In the genomic region with DNA sequence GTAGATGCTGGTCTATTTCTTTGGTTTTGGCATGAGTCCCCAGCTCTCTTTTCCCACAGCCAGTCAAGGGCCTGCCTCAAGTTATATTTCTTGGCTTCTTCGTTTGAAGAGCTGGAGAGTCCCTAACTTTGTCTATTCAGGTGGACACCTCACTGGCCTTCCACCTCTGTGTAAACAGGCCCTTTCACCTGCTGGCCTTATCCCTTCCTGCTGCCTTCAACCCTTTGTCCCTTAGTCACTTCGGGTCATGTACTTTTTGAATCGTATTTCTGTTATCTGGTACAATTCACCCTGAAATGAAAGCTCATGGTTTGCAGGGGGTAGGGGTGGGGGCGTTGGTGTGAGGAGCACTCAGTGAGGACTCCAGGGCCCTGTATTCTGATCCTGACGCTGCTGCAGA, we compare ENCODE assay signal across 17 mouse cellular contexts. TPM values are rescaled to one million over a fixed set of nuclear protein-coding genes. Genes with fewer than 3 reads are reported as not detected.
DNase-seq lines count a peak whose midpoint lies in the region; ATAC-seq and TF ChIP-seq lines count a peak whose summit lies in the region.
"Had no signal": no experiment of that assay in that cellular context is flagged by ENCODE, and none has a peak within 500 bp of the region (broad histone marks: within the 10 kb centered on the region; RNA-seq: fewer than 3 reads in every experiment).

No protein-coding gene starts in this region.

- TF ChIP-seq EP300 in ES-Bruce4 (IDR thresholded peaks at IDR 0.05; ENCODE audit: insufficient read depth, low read depth, low read length), result no peak
- no peak for TF ChIP-seq EP300 in liver, postnatal 0 days (IDR thresholded peaks at IDR 0.05; ENCODE audit: low read depth)

- TF ChIP-seq POLR2A in ES-Bruce4 (IDR thresholded peaks at IDR 0.05; ENCODE audit: insufficient read depth, low read length), result no peak

- no peaks in the 10 kb centered on the region for H3K27me3 ChIP-seq in heart, embryonic 12.5 days (replicated peaks)
- no peaks in the 10 kb centered on the region for H3K27me3 ChIP-seq in kidney, embryonic 16.5 days (ENCODE audit: insufficient read depth, low read length)
- H3K27me3 ChIP-seq in ES-Bruce4 (ENCODE audit: control insufficient read depth, insufficient read depth, low read length, poor library complexity, severe bottlenecking), result no peaks in the 10 kb centered on the region
- H3K27me3 ChIP-seq in liver, postnatal 0 days (ENCODE audit: insufficient read depth, low read length), result no peaks in the 10 kb centered on the region
- H3K27me3 ChIP-seq: embryonic facial prominence, embryonic 12.5 days; forebrain, embryonic 12.5 days; midbrain, embryonic 13.5 days had no signal

- no peak overlapping the region for H3K4me3 ChIP-seq in heart, embryonic 12.5 days
- H3K4me3 ChIP-seq in kidney, embryonic 16.5 days (ENCODE audit: low read length), result no peak overlapping the region
- H3K4me3 ChIP-seq in ES-Bruce4 (ENCODE audit: low read depth, low read length), result no peak overlapping the region
- no peak overlapping the region for H3K4me3 ChIP-seq in liver, postnatal 0 days (ENCODE audit: low read depth, low read length)
- H3K4me3 ChIP-seq: embryonic facial prominence, embryonic 12.5 days; forebrain, embryonic 12.5 days; midbrain, embryonic 13.5 days; myocyte had no signal

- ATAC-seq in heart, embryonic 12.5 days (ENCODE audit: insufficient number of reproducible peaks, low FRiP score), result no peak
- ATAC-seq in kidney, embryonic 16.5 days (ENCODE audit: low FRiP score, low TSS enrichment), result no peak
- ATAC-seq in liver, postnatal 0 days, result no peak
- ATAC-seq: intestine, postnatal 0 days; midbrain, embryonic 13.5 days had no signal

- TF ChIP-seq CTCF in ES-Bruce4 (IDR thresholded peaks at IDR 0.05; ENCODE audit: low read depth, low read length), result no peak
- no peak for TF ChIP-seq CTCF in liver, postnatal 0 days (IDR thresholded peaks at IDR 0.05; ENCODE audit: low read depth)

- H3K27ac ChIP-seq in heart, embryonic 12.5 days (ENCODE audit: poor library complexity, severe bottlenecking), result peak overlapping the region; percentile 88
- H3K27ac ChIP-seq in kidney, embryonic 16.5 days (ENCODE audit: low read length), result 0 out of 2 replicates have a peak overlapping the region, but pooled peaks have one; percentile 1
- H3K27ac ChIP-seq in ES-Bruce4 (ENCODE audit: insufficient read depth, low read length), result peak overlapping the region; percentile 41
- H3K27ac ChIP-seq in liver, postnatal 0 days (ENCODE audit: low read depth), result peak overlapping the region; percentile 83
- H3K27ac ChIP-seq: embryonic facial prominence, embryonic 12.5 days; hindbrain, embryonic 14.5 days; midbrain, embryonic 13.5 days had no signal

- peak overlapping the region; percentile 7 for H3K4me2 ChIP-seq in heart, embryonic 12.5 days
- H3K4me2 ChIP-seq in kidney, embryonic 16.5 days (replicated peaks; ENCODE audit: low read depth, low read length), result no peak overlapping the region
- no peak overlapping the region for H3K4me2 ChIP-seq in liver, postnatal 0 days (ENCODE audit: low read depth, low read length)
- H3K4me2 ChIP-seq: embryonic facial prominence, embryonic 12.5 days; forebrain, embryonic 12.5 days; hindbrain, embryonic 14.5 days; midbrain, embryonic 13.5 days had no signal

- peak overlapping the region; percentile 38 for H3K9ac ChIP-seq in heart, embryonic 12.5 days
- H3K9ac ChIP-seq in kidney, embryonic 16.5 days (replicated peaks; ENCODE audit: low read length), result no peak overlapping the region
- H3K9ac ChIP-seq in ES-Bruce4 (ENCODE audit: low read depth, poor library complexity, severe bottlenecking), result no peak overlapping the region
- H3K9ac ChIP-seq in liver, postnatal 0 days (replicated peaks), result no peak overlapping the region
- H3K9ac ChIP-seq: embryonic facial prominence, embryonic 12.5 days; forebrain, embryonic 12.5 days; hindbrain, embryonic 14.5 days; midbrain, embryonic 13.5 days had no signal

- intact Hi-C loops in heart, postnatal 25 days (cut with DNase I), result no loop called here

- H3K36me3 ChIP-seq in heart, embryonic 12.5 days, result peaks cover 45% of the 10 kb centered on the region
- H3K36me3 ChIP-seq in kidney, embryonic 16.5 days (ENCODE audit: insufficient read depth, low read length), result peaks cover 23% of the 10 kb centered on the region
- peaks cover 62% of the 10 kb centered on the region for H3K36me3 ChIP-seq in ES-Bruce4 (ENCODE audit: control insufficient read depth, insufficient read depth, low read length, poor library complexity, severe bottlenecking)
- peaks cover 56% of the 10 kb centered on the region for H3K36me3 ChIP-seq in liver, postnatal 0 days (replicated peaks; ENCODE audit: insufficient read depth, low read length)

- 61% methylated on average over 5 of the region's 5 CpGs for WGBS in heart, embryonic 12.5 days
- WGBS in kidney, embryonic 16.5 days, result 64% methylated on average over 5 of the region's 5 CpGs
- 52% methylated on average over 5 of the region's 5 CpGs for WGBS in liver, postnatal 0 days (ENCODE audit: insufficient replicate concordance)

- H3K4me1 ChIP-seq in heart, embryonic 12.5 days (replicated peaks), result peaks cover 95% of the 10 kb centered on the region
- peaks cover 26% of the 10 kb centered on the region for H3K4me1 ChIP-seq in kidney, embryonic 16.5 days (ENCODE audit: insufficient read depth, low read length)
- peaks cover 16% of the 10 kb centered on the region for H3K4me1 ChIP-seq in ES-Bruce4 (ENCODE audit: control insufficient read depth, insufficient read depth, low read length)
- H3K4me1 ChIP-seq in liver, postnatal 0 days (ENCODE audit: insufficient read depth), result peaks cover 70% of the 10 kb centered on the region

- H3K9me3 ChIP-seq in heart, embryonic 12.5 days (replicated peaks), result no peaks in the 10 kb centered on the region
- H3K9me3 ChIP-seq in kidney, embryonic 16.5 days (ENCODE audit: low read length), result no peaks in the 10 kb centered on the region
- no peaks in the 10 kb centered on the region for H3K9me3 ChIP-seq in ES-Bruce4 (replicated peaks; ENCODE audit: control insufficient read depth, insufficient read depth, low read length, poor library complexity, severe bottlenecking)
- H3K9me3 ChIP-seq in liver, postnatal 0 days (ENCODE audit: low read length), result no peaks in the 10 kb centered on the region
- H3K9me3 ChIP-seq: embryonic facial prominence, embryonic 12.5 days; forebrain, embryonic 12.5 days; midbrain, embryonic 13.5 days had no signal

- DNase-seq in heart, postnatal 25 days (ENCODE audit: low spot score), result no peak
- no peak for DNase-seq in kidney, adult 8-10 months
- no peak for DNase-seq in liver, postnatal 0 days
- no peak for DNase-seq in urinary bladder, postnatal 36 days (ENCODE audit: low spot score in 2 of 2)
- DNase-seq in adrenal gland, adult 2 months, result no peak
- DNase-seq: cerebellum, adult 11-12 months; lung, postnatal 36 days; thymus, postnatal 36 days had no signal

RNA-seq across cellular contexts. Expression of a gene that starts 10.8 kb away (rescaled TPM):
- 330 and 331 TPM in 2 replicates for polyA plus RNA-seq in heart, embryonic 12.5 days (2016; fragmentation: Nextera tagmentation; extraction: Ambion mirVana)
- 1 to 10 TPM; 7.3 to 8.0 TPM for total RNA-seq in heart, postnatal 25 days (2021)
- 98.6 and 98.8 TPM in 2 replicates for polyA plus RNA-seq in kidney, embryonic 16.5 days (2015; fragmentation: Nextera tagmentation; extraction: Ambion mirVana)
- polyA plus RNA-seq in ES-Bruce4 (2011; ENCODE audit: insufficient read depth, insufficient read length, low read depth, missing spikeins), result 682 and 697 TPM in 2 replicates
- polyA plus RNA-seq in liver, postnatal 0 days (2015; fragmentation: Nextera tagmentation; extraction: Ambion mirVana), result 25.4 and 29.6 TPM in 2 replicates
- 10 to 100 TPM; 21.9 to 22.0 TPM for total RNA-seq in adrenal gland, adult 2 months (2021)
- 35.8 and 39.4 TPM in 2 replicates for polyA plus RNA-seq in adrenal gland, adult 2 months (2012; rRNA removed)

RNA-seq across cellular contexts. Expression of a gene that starts 54.6 kb away (rescaled TPM):
- 8.3 and 11.5 TPM in 2 replicates for polyA plus RNA-seq in heart, embryonic 12.5 days (2016; fragmentation: Nextera tagmentation; extraction: Ambion mirVana)
- 10 to 100 TPM; 21.4 to 25.0 TPM for total RNA-seq in heart, postnatal 25 days (2021)
- 9.5 and 9.8 TPM in 2 replicates for polyA plus RNA-seq in kidney, embryonic 16.5 days (2015; fragmentation: Nextera tagmentation; extraction: Ambion mirVana)
- 12.3 and 14.8 TPM in 2 replicates for polyA plus RNA-seq in ES-Bruce4 (2011; ENCODE audit: insufficient read depth, insufficient read length, low read depth, missing spikeins)
- 1.8 and 2.1 TPM in 2 replicates for polyA plus RNA-seq in liver, postnatal 0 days (2015; fragmentation: Nextera tagmentation; extraction: Ambion mirVana)
- 10 to 100 TPM; 12.0 to 16.1 TPM for total RNA-seq in adrenal gland, adult 2 months (2021)
- polyA plus RNA-seq in adrenal gland, adult 2 months (2012; rRNA removed), result 15.7 and 16.5 TPM in 2 replicates

Comparison
In these comparisons a context has a peak if more than half of its experiments do, and no peak if none do; other contexts are left out.
1. H3K27ac ChIP-seq: peak in every context shown above with its lines; median percentile 88 in heart, embryonic 12.5 days; 83 in liver, postnatal 0 days; 41 in ES-Bruce4; 1 in kidney, embryonic 16.5 days.